Mouse (Mus musculus) C2C12 (cell line): ENCODE measurements around the gene Ripor3.

Experiments used
- CTCF ChIP-seq: IDR thresholded peaks from one replicate; pipeline ENCODE4 v1.5.1; 2011; ENCODE audit not compliant: control insufficient read depth, insufficient read depth, insufficient read length
- MAX ChIP-seq: IDR thresholded peaks from one replicate; pipeline ENCODE4 v1.6.1; 2011; ENCODE audit warnings: mild to moderate bottlenecking, control low read depth
- MYOD1 ChIP-seq: IDR thresholded peaks from one replicate; pipeline ENCODE4 v1.6.1; 2011; ENCODE audit warnings: low read depth; ENCODE audit not compliant: control insufficient read depth, insufficient read length
- MYOG ChIP-seq: IDR thresholded peaks from one replicate; pipeline ENCODE4 v1.6.1; 2011; ENCODE audit not compliant: control insufficient read depth, insufficient read length; ENCODE audit errors: extremely low read depth
- USF1 ChIP-seq: IDR thresholded peaks from one replicate; pipeline ENCODE4 v1.6.1; 2011; ENCODE audit warnings: low read depth, mild to moderate bottlenecking, control low read depth, moderate library complexity

DNA sequence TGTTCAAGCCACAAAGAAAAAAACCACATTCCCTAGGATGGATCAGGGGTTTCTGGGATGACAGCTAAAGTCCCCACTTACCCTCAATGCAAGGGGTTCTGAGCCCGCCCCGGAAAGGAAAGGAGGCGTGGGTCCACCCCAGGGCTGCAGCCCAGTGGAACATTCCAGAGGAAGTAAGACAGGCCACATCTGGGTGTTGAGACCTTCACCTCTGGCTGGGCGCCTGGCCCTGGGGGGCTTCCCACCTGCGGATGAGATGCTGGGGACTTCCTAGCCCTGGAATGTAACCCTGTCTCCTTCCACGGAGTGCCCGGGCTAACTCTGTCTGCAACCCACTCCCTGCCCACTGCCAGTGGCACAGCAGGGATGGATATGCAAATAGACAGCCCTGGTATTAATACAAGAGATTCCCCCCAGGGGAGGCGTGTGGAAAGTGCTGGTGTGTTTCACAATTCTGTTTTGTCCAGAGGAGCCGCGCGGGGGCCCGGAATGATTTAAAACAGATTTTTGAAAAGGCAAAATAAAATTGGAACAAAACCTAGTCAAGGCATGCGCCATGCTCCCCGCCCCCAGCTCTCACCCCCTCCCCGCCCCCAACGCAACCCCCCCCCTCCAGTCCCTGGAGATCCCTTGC lies 38.7 kb upstream of the Ripor3 start:
- TF ChIP-seq CTCF = no peak
- no peak for TF ChIP-seq USF1
- no peak for TF ChIP-seq MYOG
- TF ChIP-seq MAX = no peak
- TF ChIP-seq MYOD1 = no peak
